Mouse (Mus musculus): Measurements from ENCODE around the gene Rai1. TPM values are rescaled to one million over a fixed set of nuclear protein-coding genes. Genes with fewer than 3 reads are reported as not detected.

Rai1 gene
- total and polyA plus RNA-seq, 2 experiments = 2.7 to 12.9 TPM

DNA sequence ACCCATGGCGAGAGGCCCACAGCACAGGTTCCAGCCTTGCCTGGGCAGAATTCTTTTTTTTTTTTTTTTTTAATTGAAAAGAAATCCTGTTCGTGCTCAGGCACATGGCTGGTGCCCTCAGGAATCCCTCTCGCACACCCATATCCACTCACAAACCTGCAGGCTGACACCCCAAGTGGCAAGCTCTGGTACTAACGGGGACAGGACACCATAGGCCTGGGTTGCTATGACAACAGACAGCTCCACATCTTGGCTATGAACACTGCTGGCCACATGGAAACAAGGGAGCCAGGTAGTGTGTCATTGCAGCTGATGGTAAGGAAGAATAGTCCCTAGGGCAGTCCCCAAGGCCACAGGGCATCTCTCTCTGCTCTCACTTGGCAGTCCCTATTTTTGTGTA lies 15.9 kb upstream of the Rai1 start:
- Histone ChIP-seq H3K27me3 (ENCODE audit: control insufficient read depth, insufficient read depth, low read length) (no peaks in the 10 kb centered on the region), H3K4me3 (ENCODE audit: insufficient read depth, low read depth, low read length) (no peak overlapping the region), H3K79me2 (ENCODE audit: control insufficient read depth, insufficient read depth, low read length) (no peaks in the 10 kb centered on the region), H3K36me3 (ENCODE audit: control insufficient read depth, insufficient read depth, low read length) (no peaks in the 10 kb centered on the region), H3K27ac (replicated peaks; ENCODE audit: insufficient read depth, low read depth, low read length) (no peak overlapping the region), H3K9ac (ENCODE audit: low read depth, low read length) (no peak overlapping the region), H3K4me1 (ENCODE audit: control insufficient read depth, insufficient read depth, low read length) (no peaks in the 10 kb centered on the region)
- TF ChIP-seq POLR2A (IDR thresholded peaks at IDR 0.05; ENCODE audit: extremely low read depth, insufficient read depth, low read length) (no peak), CTCF (IDR thresholded peaks at IDR 0.05; ENCODE audit: low read depth, low read length) (no peak)
- no peak for DNase-seq (ENCODE audit: extremely low read depth, low read depth, low spot score)
- WGBS = 61% methylated on average over 4 of the region's 4 CpGs

GRCm38 (mm10) chr11:60090696-60091421 lies 14.0 kb upstream of the Rai1 start:
- H3K27me3 ChIP-seq (ENCODE audit: control insufficient read depth, insufficient read depth, low read length) = no peaks in the 10 kb centered on the region
- no peaks in the 10 kb centered on the region for H3K4me1 ChIP-seq (ENCODE audit: control insufficient read depth, insufficient read depth, low read length)

GRCm38 (mm10) chr11:60091422-60091761 lies 13.4 kb upstream of the Rai1 start:
- Histone ChIP-seq H3K4me3 (ENCODE audit: insufficient read depth, low read depth, low read length) (no peak overlapping the region), H3K9ac (ENCODE audit: low read depth, low read length) (no peak overlapping the region), H3K4me1 (ENCODE audit: control insufficient read depth, insufficient read depth, low read length) (no peaks in the 10 kb centered on the region), H3K27ac (replicated peaks; ENCODE audit: insufficient read depth, low read depth, low read length) (no peak overlapping the region), H3K36me3 (ENCODE audit: control insufficient read depth, insufficient read depth, low read length) (no peaks in the 10 kb centered on the region), H3K79me2 (ENCODE audit: control insufficient read depth, insufficient read depth, low read length) (no peaks in the 10 kb centered on the region), H3K27me3 (ENCODE audit: control insufficient read depth, insufficient read depth, low read length) (no peaks in the 10 kb centered on the region)
- WGBS = 87% methylated on average over 7 of the region's 7 CpGs
- TF ChIP-seq POLR2A (IDR thresholded peaks at IDR 0.05; ENCODE audit: extremely low read depth, insufficient read depth, low read length) (no peak), CTCF (IDR thresholded peaks at IDR 0.05; ENCODE audit: low read depth, low read length) (no peak)
- no peak for DNase-seq (ENCODE audit: extremely low read depth, low read depth, low spot score)

More at GRCm38 (mm10) chr11:60090696-60091421, 14.0 kb upstream of the Rai1 start:
- Histone ChIP-seq H3K4me3 (ENCODE audit: insufficient read depth, low read depth, low read length) (no peak overlapping the region), H3K27ac (replicated peaks; ENCODE audit: insufficient read depth, low read depth, low read length) (no peak overlapping the region), H3K36me3 (ENCODE audit: control insufficient read depth, insufficient read depth, low read length) (no peaks in the 10 kb centered on the region), H3K79me2 (ENCODE audit: control insufficient read depth, insufficient read depth, low read length) (no peaks in the 10 kb centered on the region), H3K9ac (ENCODE audit: low read depth, low read length) (no peak overlapping the region)
- 75% methylated on average over 5 of the region's 5 CpGs for WGBS
- TF ChIP-seq CTCF (IDR thresholded peaks at IDR 0.05; ENCODE audit: low read depth, low read length) (no peak), POLR2A (IDR thresholded peaks at IDR 0.05; ENCODE audit: extremely low read depth, insufficient read depth, low read length) (no peak)
- DNase-seq (ENCODE audit: extremely low read depth, low read depth, low spot score) = no peak

- no peak overlapping the region for H3K27ac ChIP-seq (replicated peaks; ENCODE audit: insufficient read depth, low read depth, low read length)
- H3K27me3 ChIP-seq (ENCODE audit: control insufficient read depth, insufficient read depth, low read length) = no peaks in the 10 kb centered on the region
- no peak overlapping the region for H3K4me3 ChIP-seq (ENCODE audit: insufficient read depth, low read depth, low read length)
- H3K79me2 ChIP-seq (ENCODE audit: control insufficient read depth, insufficient read depth, low read length) = no peaks in the 10 kb centered on the region
- no peak for DNase-seq (ENCODE audit: extremely low read depth, low read depth, low spot score)
- H3K36me3 ChIP-seq (ENCODE audit: control insufficient read depth, insufficient read depth, low read length) = no peaks in the 10 kb centered on the region
- H3K4me1 ChIP-seq (ENCODE audit: control insufficient read depth, insufficient read depth, low read length) = no peaks in the 10 kb centered on the region
- TF ChIP-seq CTCF (IDR thresholded peaks at IDR 0.05; ENCODE audit: low read depth, low read length) = no peak
- no peak for TF ChIP-seq POLR2A (IDR thresholded peaks at IDR 0.05; ENCODE audit: extremely low read depth, insufficient read depth, low read length)
- no peak overlapping the region for H3K9ac ChIP-seq (ENCODE audit: low read depth, low read length)
These were observed 11.6 kb upstream of the Rai1 start for GRCm38 (mm10) chr11:60093227-60093626.

DNA sequence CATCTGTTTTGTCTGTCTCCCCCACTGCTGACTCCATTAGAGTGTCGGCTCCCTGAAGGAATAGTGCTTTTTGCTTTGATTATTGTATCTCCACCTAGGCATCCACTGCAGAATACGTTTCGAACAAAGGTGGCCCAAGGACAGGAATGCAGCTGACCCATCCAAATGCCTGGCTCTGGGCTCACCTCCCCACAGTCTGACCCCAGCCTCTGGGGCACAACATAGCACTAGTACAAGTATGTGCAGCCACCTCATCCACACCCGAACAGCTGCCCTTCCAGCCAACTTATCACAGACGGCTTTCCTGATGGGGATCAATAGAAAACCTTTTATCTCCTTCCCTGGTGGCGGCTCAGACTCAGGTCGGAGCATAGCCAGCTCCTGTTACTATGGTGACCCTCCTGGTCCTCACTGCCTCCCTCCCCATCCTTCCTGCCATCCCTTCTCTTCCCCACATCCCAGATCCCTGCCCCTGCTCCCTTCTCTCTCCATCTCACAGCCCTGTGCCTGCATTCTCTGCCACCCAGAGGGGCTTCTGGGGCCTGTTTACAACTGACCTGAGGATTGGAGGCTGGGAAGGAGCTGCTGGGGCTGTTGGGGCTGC lies 10.7 kb upstream of the Rai1 start:
- H3K9ac ChIP-seq (ENCODE audit: low read depth, low read length) = no peak overlapping the region
- no peaks in the 10 kb centered on the region for H3K4me1 ChIP-seq (ENCODE audit: control insufficient read depth, insufficient read depth, low read length)
- H3K79me2 ChIP-seq (ENCODE audit: control insufficient read depth, insufficient read depth, low read length) = no peaks in the 10 kb centered on the region
- no peak overlapping the region for H3K4me3 ChIP-seq (ENCODE audit: insufficient read depth, low read depth, low read length)
- no peaks in the 10 kb centered on the region for H3K36me3 ChIP-seq (ENCODE audit: control insufficient read depth, insufficient read depth, low read length)
- DNase-seq (ENCODE audit: extremely low read depth, low read depth, low spot score) = no peak
- no peak overlapping the region for H3K27ac ChIP-seq (replicated peaks; ENCODE audit: insufficient read depth, low read depth, low read length)
- WGBS = 71% methylated on average over 7 of the region's 7 CpGs
- no peak for TF ChIP-seq CTCF (IDR thresholded peaks at IDR 0.05; ENCODE audit: low read depth, low read length)
- no peak for TF ChIP-seq POLR2A (IDR thresholded peaks at IDR 0.05; ENCODE audit: extremely low read depth, insufficient read depth, low read length)
- H3K27me3 ChIP-seq (ENCODE audit: control insufficient read depth, insufficient read depth, low read length) = no peaks in the 10 kb centered on the region
